8 mouse cellular contexts compared by ENCODE assay signal in the genomic region with DNA sequence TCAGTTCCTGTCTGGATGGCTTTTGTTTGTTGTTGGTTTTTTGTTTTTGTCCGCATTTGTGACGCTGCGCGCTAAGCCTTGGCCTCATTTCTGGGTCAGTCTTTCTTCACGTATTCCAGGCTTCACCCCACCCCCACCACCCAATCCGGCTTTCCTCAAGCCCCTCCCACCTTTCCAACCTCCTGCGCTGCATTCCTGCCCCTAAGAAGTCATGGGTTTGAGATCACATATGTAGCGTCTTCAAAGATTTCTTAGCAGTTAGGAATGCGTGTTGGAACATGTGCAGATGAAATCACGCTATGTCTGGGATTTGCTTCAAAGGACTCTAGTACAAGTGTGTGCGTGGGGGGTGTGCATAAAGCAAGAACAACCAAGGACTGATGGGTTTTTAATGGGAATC. TPM values are rescaled to one million over a fixed set of nuclear protein-coding genes. Genes with fewer than 3 reads are reported as not detected.
A peak's percentile ranks its signal among the peaks of the same experiment; 100 is the strongest.
DNase-seq lines count a peak whose midpoint lies in the region; ATAC-seq lines count a peak whose summit lies in the region.

No protein-coding gene starts in this region.

- no peak overlapping the region for H3K27ac ChIP-seq in lung, embryonic 15.5 days
- H3K27ac ChIP-seq in forebrain, embryonic 10.5 days = peak overlapping the region; percentile 22
- no peak overlapping the region for H3K27ac ChIP-seq in limb, embryonic 12.5 days
- H3K27ac ChIP-seq in stomach, embryonic 14.5 days (ENCODE audit: low read length) = no peak overlapping the region

- 0 out of 2 replicates have a peak overlapping the region, but pooled peaks have one; percentile 5 for H3K4me3 ChIP-seq in lung, embryonic 15.5 days
- H3K4me3 ChIP-seq in forebrain, embryonic 10.5 days = peak overlapping the region; percentile 44
- H3K4me3 ChIP-seq in limb, embryonic 12.5 days (replicated peaks) = peak overlapping the region; percentile 25
- no peak overlapping the region for H3K4me3 ChIP-seq in stomach, embryonic 14.5 days (ENCODE audit: low read depth, low read length)

- H3K27me3 ChIP-seq in lung, embryonic 15.5 days = no peaks in the 10 kb centered on the region
- H3K27me3 ChIP-seq in forebrain, embryonic 10.5 days (ENCODE audit: poor library complexity, severe bottlenecking) = peaks cover 28% of the 10 kb centered on the region
- H3K27me3 ChIP-seq in limb, embryonic 12.5 days = no peaks in the 10 kb centered on the region
- no peaks in the 10 kb centered on the region for H3K27me3 ChIP-seq in stomach, embryonic 14.5 days (ENCODE audit: control insufficient read depth, insufficient read depth, low read length)

- no peaks in the 10 kb centered on the region for H3K9me3 ChIP-seq in lung, embryonic 15.5 days
- H3K9me3 ChIP-seq in forebrain, embryonic 10.5 days = no peaks in the 10 kb centered on the region
- no peaks in the 10 kb centered on the region for H3K9me3 ChIP-seq in limb, embryonic 12.5 days
- no peaks in the 10 kb centered on the region for H3K9me3 ChIP-seq in stomach, embryonic 14.5 days (ENCODE audit: control insufficient read depth, low read depth, low read length)

- no peak overlapping the region for H3K9ac ChIP-seq in lung, embryonic 15.5 days
- no peak overlapping the region for H3K9ac ChIP-seq in limb, embryonic 12.5 days (replicated peaks)
- no peak overlapping the region for H3K9ac ChIP-seq in stomach, embryonic 14.5 days (replicated peaks; ENCODE audit: low read depth, low read length)

- ATAC-seq in lung, embryonic 15.5 days (ENCODE audit: borderline replicate concordance, extremely low read depth, low FRiP score, low TSS enrichment) = no peak
- no peak for ATAC-seq in limb, embryonic 12.5 days (ENCODE audit: insufficient number of reproducible peaks, insufficient read depth, low FRiP score, low TSS enrichment, low read depth)
- no peak for ATAC-seq in stomach, embryonic 14.5 days (ENCODE audit: insufficient number of reproducible peaks, insufficient read depth, low FRiP score, low read depth)

- no peaks in the 10 kb centered on the region for H3K36me3 ChIP-seq in lung, embryonic 15.5 days
- H3K36me3 ChIP-seq in forebrain, embryonic 10.5 days (replicated peaks) = peaks cover 7% of the 10 kb centered on the region
- peaks cover 5% of the 10 kb centered on the region; the same call in 1 of the 2 replicates for H3K36me3 ChIP-seq in limb, embryonic 12.5 days
- H3K36me3 ChIP-seq in stomach, embryonic 14.5 days (ENCODE audit: control insufficient read depth, insufficient read depth, low read length) = no peaks in the 10 kb centered on the region

- DNase-seq in lung, postnatal 25 days (ENCODE audit: low spot score) = no peak
- no peak for DNase-seq in forebrain, embryonic 10.5 days (ENCODE audit: extremely low spot score, low spot score)
- DNase-seq in urinary bladder, postnatal 14 days (ENCODE audit: low spot score) = no peak
- no peak for DNase-seq in spleen, postnatal 10 days (ENCODE audit: low spot score in 2 of 2)
- no peak for DNase-seq in kidney, adult 8-10 months

- 25% methylated on average over 11 of the region's 11 CpGs for WGBS in lung, embryonic 15.5 days
- 5% methylated on average over 11 of the region's 11 CpGs for WGBS in forebrain, embryonic 10.5 days
- WGBS in limb, embryonic 12.5 days = 7% methylated on average over 11 of the region's 11 CpGs
- WGBS in stomach, embryonic 14.5 days = 25% methylated on average over 11 of the region's 11 CpGs

- H3K4me2 ChIP-seq in lung, embryonic 15.5 days = peak overlapping the region; percentile 43
- H3K4me2 ChIP-seq in limb, embryonic 12.5 days = peak overlapping the region; percentile 52
- peak overlapping the region; percentile 32 for H3K4me2 ChIP-seq in stomach, embryonic 14.5 days (replicated peaks; ENCODE audit: low read depth, low read length)

- H3K4me1 ChIP-seq in lung, embryonic 15.5 days = peaks cover 48% of the 10 kb centered on the region
- peaks cover 35% of the 10 kb centered on the region for H3K4me1 ChIP-seq in forebrain, embryonic 10.5 days
- H3K4me1 ChIP-seq in limb, embryonic 12.5 days (replicated peaks) = peaks cover 49% of the 10 kb centered on the region
- H3K4me1 ChIP-seq in stomach, embryonic 14.5 days (ENCODE audit: control insufficient read depth, insufficient read depth, low read length) = peaks cover 33% of the 10 kb centered on the region

RNA-seq across cellular contexts. Expression of a gene that starts 50.3 kb away (rescaled TPM):
- 20.6 and 21.2 TPM in 2 replicates for polyA plus RNA-seq in lung, embryonic 15.5 days (2015; fragmentation: Nextera tagmentation; extraction: Ambion mirVana)
- 36.0 and 42.6 TPM in 2 replicates for polyA plus RNA-seq in forebrain, embryonic 10.5 days (2016; fragmentation: Nextera tagmentation; extraction: Ambion mirVana)
- polyA plus RNA-seq in limb, embryonic 12.5 days (2016; fragmentation: Nextera tagmentation; extraction: Ambion mirVana) = 49.2 TPM in 2 replicates
- polyA plus RNA-seq in stomach, embryonic 14.5 days (2014; fragmentation: Nextera tagmentation; extraction: Ambion mirVana) = 26.7 and 27.3 TPM in 2 replicates
